Mouse (Mus musculus) midbrain, embryonic 16.5 days (tissue): ENCODE measurements around the gene 1700092M07Rik. TPM values are rescaled to one million over a fixed set of nuclear protein-coding genes. Genes with fewer than 3 reads are reported as not detected.

ENCODE experiments used
- ATAC-seq: fragments of 200-750 bp; cut with Nextera tagmentation; 2 replicates; pipeline ENCODE4 v1.8.0; 2017; ENCODE audit warnings: moderate TSS enrichment
- H3K27ac ChIP-seq: fragments of 300-500 bp; sonication (generic); 2 replicates; pipeline ENCODE4 v1.5.1; 2014; ENCODE audit warnings: mild to moderate bottlenecking, low read length, mixed read lengths
- H3K27me3 ChIP-seq: fragments of 300-500 bp; sonication (generic); 2 replicates; pipeline ENCODE4 v1.6.1; 2014; ENCODE audit warnings: low read depth, low read length, mixed read lengths; ENCODE audit not compliant: control insufficient read depth, insufficient read depth
- H3K36me3 ChIP-seq: fragments of 300-500 bp; sonication (generic); 2 replicates; pipeline ENCODE4 v1.6.1; 2014; ENCODE audit warnings: mild to moderate bottlenecking, low read length, moderate library complexity, mixed read lengths; ENCODE audit not compliant: control insufficient read depth, insufficient read depth
- H3K4me1 ChIP-seq: fragments of 300-500 bp; sonication (generic); 2 replicates; pipeline ENCODE4 v1.6.1; 2014; ENCODE audit warnings: mild to moderate bottlenecking, low read length, mixed read lengths; ENCODE audit not compliant: control insufficient read depth, insufficient read depth
- H3K4me2 ChIP-seq: fragments of 300-500 bp; sonication (generic); 2 replicates; pipeline ENCODE4 v1.6.1; 2014; ENCODE audit warnings: mild to moderate bottlenecking, low read length, mixed read lengths
- H3K4me3 ChIP-seq: fragments of 300-500 bp; sonication (generic); 2 replicates; pipeline ENCODE4 v1.5.1; 2014; ENCODE audit warnings: low read depth, mild to moderate bottlenecking, low read length, moderate library complexity, mixed read lengths
- H3K9ac ChIP-seq: fragments of 300-500 bp; sonication (generic); 2 replicates; pipeline ENCODE4 v1.6.1; 2014; ENCODE audit warnings: low read depth, low read length, mixed read lengths
- H3K9me3 ChIP-seq: fragments of 300-500 bp; sonication (generic); replicated peaks from 2 replicates; pipeline ENCODE4 v1.6.1; 2014; ENCODE audit warnings: mild to moderate bottlenecking, low read length, mixed read lengths; ENCODE audit not compliant: control insufficient read depth, poor library complexity, severe bottlenecking
- WGBS: fragments of 180-500 bp; shearing (Covaris S2); extraction: QIAGEN DNeasy Blood & Tissue Kit; methylation state at CpG from one replicate; pipeline ENCODE4 v1.1.7; 2014; 5-methylcytosine and 5-hydroxymethylcytosine counted together
- polyA plus RNA-seq: library from polyadenylated mRNA; unstranded; fragments of >200 nt; fragmentation: Nextera tagmentation; extraction: Ambion mirVana; gene quantifications from 2 replicates; pipeline ENCODE4 v1.2.1, GENCODE M21; 2015

1700092M07Rik gene
- 1.2 and 1.8 TPM in 2 replicates for polyA plus RNA-seq

GRCm38 (mm10) chr19:8740603-8741002 lies at the start of gene 1700092M07Rik:
Gene 1700092M07Rik (plus strand): TSS chr19:8740718.
- H3K4me3 ChIP-seq, result peak within 1 kb of the TSS; percentile 86
- peak within 1 kb of the TSS; percentile 88 for H3K9ac ChIP-seq
- ATAC-seq, result no peak
- peak within 1 kb of the TSS; percentile 97 for H3K27ac ChIP-seq
- H3K4me1 ChIP-seq, result peaks cover 30% of the 10 kb centered on the region
- peak within 1 kb of the TSS; percentile 57 for H3K4me2 ChIP-seq
- no peaks in the 10 kb centered on the region for H3K9me3 ChIP-seq
- H3K36me3 ChIP-seq, result peaks cover 11% of the 10 kb centered on the region
- 65% methylated on average over 14 of the region's 14 CpGs for WGBS
- H3K27me3 ChIP-seq, result no peaks in the 10 kb centered on the region

- H3K27ac ChIP-seq, result peak overlapping the region; percentile 43
- peaks cover 4% of the 10 kb centered on the region; the same call in 1 of the 2 replicates for H3K4me1 ChIP-seq
- H3K4me2 ChIP-seq, result no peak overlapping the region
- WGBS, result 30% methylated on average over 9 of the region's 9 CpGs
- H3K27me3 ChIP-seq, result no peaks in the 10 kb centered on the region
- ATAC-seq, result peak; percentile 63
- no peak overlapping the region for H3K4me3 ChIP-seq
- H3K36me3 ChIP-seq, result no peaks in the 10 kb centered on the region
- H3K9me3 ChIP-seq, result no peaks in the 10 kb centered on the region
- H3K9ac ChIP-seq, result no peak overlapping the region
Measured at GRCm38 (mm10) chr19:8691871-8692539, 48.5 kb upstream of the 1700092M07Rik start.

GRCm38 (mm10) chr19:8692740-8693139 lies 47.8 kb upstream of the 1700092M07Rik start:
- Histone ChIP-seq H3K4me3 (no peak overlapping the region), H3K4me1 (peaks cover 4% of the 10 kb centered on the region; the same call in 1 of the 2 replicates), H3K9ac (no peak overlapping the region), H3K4me2 (no peak overlapping the region), H3K27ac (0 out of 2 replicates have a peak overlapping the region, but pooled peaks have one; percentile 13), H3K27me3 (no peaks in the 10 kb centered on the region), H3K36me3 (no peaks in the 10 kb centered on the region), H3K9me3 (no peaks in the 10 kb centered on the region)
- 61% methylated on average over 5 of the region's 5 CpGs for WGBS
- no peak for ATAC-seq

- WGBS, result 61% methylated on average over 6 of the region's 6 CpGs
- Histone ChIP-seq H3K4me2 (no peak overlapping the region), H3K27ac (no peak overlapping the region), H3K27me3 (no peaks in the 10 kb centered on the region), H3K4me1 (peaks cover 4% of the 10 kb centered on the region; the same call in 1 of the 2 replicates), H3K9me3 (no peaks in the 10 kb centered on the region), H3K4me3 (no peak overlapping the region), H3K36me3 (no peaks in the 10 kb centered on the region), H3K9ac (no peak overlapping the region)
- no peak for ATAC-seq
Measured at GRCm38 (mm10) chr19:8695330-8695729, 45.2 kb upstream of the 1700092M07Rik start.

GRCm38 (mm10) chr19:8699652-8700051 lies 40.9 kb upstream of the 1700092M07Rik start:
- Histone ChIP-seq H3K4me2 (no peak overlapping the region), H3K27ac (no peak overlapping the region), H3K36me3 (no peaks in the 10 kb centered on the region), H3K4me3 (no peak overlapping the region), H3K9me3 (no peaks in the 10 kb centered on the region), H3K4me1 (no peaks in the 10 kb centered on the region), H3K9ac (no peak overlapping the region), H3K27me3 (no peaks in the 10 kb centered on the region)
- WGBS, result 77% methylated on average over 9 of the region's 9 CpGs
- ATAC-seq, result no peak

- H3K4me2 ChIP-seq, result no peak overlapping the region
- no peak overlapping the region for H3K27ac ChIP-seq
- no peaks in the 10 kb centered on the region for H3K4me1 ChIP-seq
- 58% methylated on average over 3 of the region's 3 CpGs for WGBS
- H3K9ac ChIP-seq, result no peak overlapping the region
- H3K4me3 ChIP-seq, result no peak overlapping the region
- no peaks in the 10 kb centered on the region for H3K9me3 ChIP-seq
- no peaks in the 10 kb centered on the region for H3K27me3 ChIP-seq
- ATAC-seq, result no peak
- peaks cover 8% of the 10 kb centered on the region for H3K36me3 ChIP-seq
Measured at GRCm38 (mm10) chr19:8702458-8702857, 38.1 kb upstream of the 1700092M07Rik start.

GRCm38 (mm10) chr19:8703571-8703970 lies 36.9 kb upstream of the 1700092M07Rik start:
- H3K4me1 ChIP-seq, result no peaks in the 10 kb centered on the region
- 33% methylated on average over 3 of the region's 4 CpGs for WGBS

GRCm38 (mm10) chr19:8705026-8705708 lies 35.4 kb upstream of the 1700092M07Rik start:
- H3K4me1 ChIP-seq, result peaks cover under 1% of the 10 kb centered on the region
- WGBS, result 77% methylated on average over 6 of the region's 6 CpGs
- no peak overlapping the region for H3K4me2 ChIP-seq
- H3K4me3 ChIP-seq, result no peak overlapping the region
- peaks cover 34% of the 10 kb centered on the region for H3K36me3 ChIP-seq
- H3K27me3 ChIP-seq, result no peaks in the 10 kb centered on the region
- H3K27ac ChIP-seq, result no peak overlapping the region
- no peaks in the 10 kb centered on the region for H3K9me3 ChIP-seq
- H3K9ac ChIP-seq, result no peak overlapping the region
- ATAC-seq, result no peak

More at GRCm38 (mm10) chr19:8703571-8703970, 36.9 kb upstream of the 1700092M07Rik start:
- Histone ChIP-seq H3K4me2 (no peak overlapping the region), H3K27ac (no peak overlapping the region), H3K36me3 (peaks cover 19% of the 10 kb centered on the region), H3K4me3 (no peak overlapping the region), H3K27me3 (no peaks in the 10 kb centered on the region), H3K9ac (no peak overlapping the region), H3K9me3 (no peaks in the 10 kb centered on the region)
- no peak for ATAC-seq

- no peak overlapping the region for H3K27ac ChIP-seq
- 77% methylated on average over 7 of the region's 7 CpGs for WGBS
- H3K4me3 ChIP-seq, result no peak overlapping the region
- ATAC-seq, result no peak
- H3K4me1 ChIP-seq, result peaks cover 10% of the 10 kb centered on the region
- peaks cover 35% of the 10 kb centered on the region for H3K36me3 ChIP-seq
- no peaks in the 10 kb centered on the region for H3K9me3 ChIP-seq
- no peak overlapping the region for H3K9ac ChIP-seq
- H3K27me3 ChIP-seq, result no peaks in the 10 kb centered on the region
- no peak overlapping the region for H3K4me2 ChIP-seq
Measured at GRCm38 (mm10) chr19:8706132-8706667, 34.3 kb upstream of the 1700092M07Rik start.
